Mouse (Mus musculus) retina, postnatal 7 days (tissue): Measurements from ENCODE around the gene Ppp6r1.
A peak's percentile ranks its signal among the peaks of the same experiment; 100 is the strongest.

Experiments used
- DNase-seq: peaks from one replicate; pipeline ENCODE4 v3.0.0-alpha.2; 2012; ENCODE audit warnings: low read depth, low spot score

The Ppp6r1 gene

DNA sequence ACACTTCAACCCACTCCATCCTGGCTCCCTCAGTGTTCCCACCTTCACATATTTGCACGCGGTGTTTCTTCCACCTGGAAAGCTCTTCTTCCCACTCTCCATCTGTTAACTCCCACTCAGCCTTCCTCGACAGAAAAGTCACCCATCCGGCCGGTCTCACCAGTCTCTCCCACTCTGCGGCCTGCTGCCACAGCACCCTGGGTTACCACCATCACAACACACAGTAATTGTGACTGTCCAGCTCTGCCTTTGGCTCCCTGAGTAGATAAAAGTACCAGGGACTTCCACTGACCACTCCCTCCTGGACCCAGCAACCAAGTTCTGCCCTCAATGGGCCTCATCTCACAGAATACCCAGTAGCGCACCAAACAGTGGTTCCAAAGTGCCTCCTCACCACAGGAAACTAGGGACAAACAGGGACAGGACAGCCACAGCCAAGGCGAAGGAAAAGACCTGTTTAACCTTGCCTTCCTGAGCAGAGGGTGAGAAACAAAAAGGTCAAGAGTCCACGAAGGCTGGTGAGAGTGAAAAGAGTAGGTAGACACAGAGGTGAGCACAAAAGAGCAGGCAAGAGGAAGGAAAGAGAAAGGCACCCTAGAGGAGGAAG lies 1.2 kb downstream of the Ppp6r1 start:
- DNase-seq, result no peak

DNA sequence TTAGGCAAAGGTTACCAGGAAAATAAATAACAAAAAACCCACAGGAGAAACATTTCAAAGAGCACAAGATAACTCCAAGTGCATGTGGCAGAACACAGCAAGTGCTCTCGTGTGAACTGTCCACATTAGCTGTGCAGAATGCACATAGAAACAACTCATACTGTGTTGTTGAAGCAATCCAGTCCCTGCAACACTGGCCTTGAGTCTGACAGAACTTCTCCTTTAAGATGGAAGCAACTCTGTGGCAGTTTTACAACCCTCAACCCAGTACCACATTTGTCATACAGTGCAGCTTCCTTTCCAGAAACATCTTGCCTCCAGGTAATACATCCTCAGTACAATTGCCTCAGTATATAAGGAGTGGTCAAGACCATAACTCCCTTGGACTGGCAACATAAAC lies 2.0 kb downstream of the Ppp6r1 start:
- DNase-seq, result no peak

DNA sequence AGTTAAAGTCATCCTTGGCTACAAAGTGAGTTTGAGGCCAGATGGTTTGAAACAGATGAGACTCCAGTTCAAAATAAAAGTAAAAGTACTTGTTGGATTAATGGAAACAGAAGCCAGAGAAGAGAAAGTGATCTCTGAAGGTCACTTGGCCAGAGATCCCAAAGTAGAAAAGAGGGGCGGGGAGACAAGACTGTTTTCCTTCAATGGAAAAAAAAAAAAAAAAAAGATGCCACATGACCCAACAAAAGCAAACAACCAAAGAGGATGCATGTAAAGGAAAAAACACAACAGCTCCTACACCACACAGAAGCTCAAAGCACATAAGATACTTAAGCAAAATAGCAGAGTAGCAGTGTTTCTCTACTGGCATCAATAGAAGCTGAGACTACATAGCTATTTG lies 2.9 kb downstream of the Ppp6r1 start:
- DNase-seq, result no peak

DNA sequence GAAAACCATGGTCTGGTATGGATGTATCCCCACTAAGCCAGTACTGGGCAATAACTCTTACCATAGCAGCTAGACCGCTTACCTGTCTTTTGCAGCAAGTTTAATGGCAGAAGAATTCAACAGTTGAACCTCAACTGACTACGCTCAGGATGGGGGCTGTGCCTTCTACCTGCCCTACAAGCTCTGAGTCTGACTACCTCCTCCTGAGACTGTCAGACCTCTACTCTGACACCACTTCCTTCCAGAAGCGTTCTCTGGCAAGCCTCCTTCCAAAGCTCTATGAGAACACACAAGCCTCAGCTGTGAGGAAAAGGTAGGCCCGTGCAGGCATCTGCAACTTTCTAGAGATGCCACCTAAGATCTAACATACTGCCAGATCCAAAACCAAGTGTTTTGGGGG lies 3.4 kb downstream of the Ppp6r1 start:
- no peak for DNase-seq

DNA sequence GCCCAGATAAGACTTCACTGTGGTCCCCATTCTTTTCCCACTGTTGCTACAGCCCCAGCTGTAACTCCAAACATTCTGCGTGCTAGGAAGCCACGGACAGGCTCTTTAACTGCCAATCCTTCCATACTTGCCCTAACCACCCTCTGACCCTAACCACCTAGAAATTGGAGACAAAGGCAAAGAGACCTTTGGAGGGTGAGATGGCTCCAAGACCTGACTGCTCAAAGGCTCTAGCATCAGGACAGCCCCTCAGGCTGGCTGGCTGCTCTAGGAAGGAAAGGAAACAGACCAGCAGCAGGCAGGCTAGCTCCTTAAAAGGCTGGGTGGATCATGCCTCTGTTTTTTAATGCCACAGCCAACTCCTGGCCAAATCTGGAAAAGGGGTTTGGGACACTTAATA lies 4.6 kb downstream of the Ppp6r1 start:
- no peak for DNase-seq

DNA sequence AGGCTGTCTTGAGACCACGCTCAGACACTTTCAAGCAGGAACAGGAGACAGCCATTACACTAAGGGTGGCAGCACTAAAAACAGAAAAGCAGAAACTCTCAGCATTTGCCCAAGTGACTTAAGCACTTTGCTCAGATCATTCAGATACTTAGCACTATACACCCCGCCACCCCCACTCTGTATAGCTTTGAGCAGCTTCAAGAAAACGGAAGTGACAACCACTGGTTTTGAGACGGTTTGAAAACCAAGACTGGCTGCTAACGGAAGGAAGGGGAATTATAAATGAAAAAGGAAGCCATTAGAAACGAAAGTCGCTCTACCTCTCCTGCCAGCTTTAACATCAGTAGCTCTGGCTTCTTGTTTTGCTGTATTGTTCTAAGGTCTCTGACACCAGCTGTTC lies 5.0 kb downstream of the Ppp6r1 start:
- DNase-seq, result no peak

DNA sequence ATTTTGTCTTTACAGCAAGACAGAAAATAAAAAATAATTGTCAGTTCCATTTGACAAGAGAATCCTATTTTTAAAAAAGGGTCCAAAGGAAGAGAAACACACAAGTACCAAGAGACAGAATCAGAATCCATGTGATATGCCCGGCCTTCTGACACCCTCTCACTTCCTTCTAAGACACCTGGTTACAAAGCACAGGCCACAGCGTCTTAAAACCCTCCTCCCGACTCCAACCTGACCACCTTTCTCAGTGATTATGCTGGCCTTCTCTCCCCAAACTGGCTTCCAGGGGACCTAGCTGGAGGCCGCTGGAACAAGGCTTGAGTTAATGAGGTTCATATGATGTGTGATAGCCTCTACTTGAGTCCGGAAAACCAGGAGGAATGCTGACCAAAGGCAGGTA lies 5.5 kb downstream of the Ppp6r1 start:
- no peak for DNase-seq

DNA sequence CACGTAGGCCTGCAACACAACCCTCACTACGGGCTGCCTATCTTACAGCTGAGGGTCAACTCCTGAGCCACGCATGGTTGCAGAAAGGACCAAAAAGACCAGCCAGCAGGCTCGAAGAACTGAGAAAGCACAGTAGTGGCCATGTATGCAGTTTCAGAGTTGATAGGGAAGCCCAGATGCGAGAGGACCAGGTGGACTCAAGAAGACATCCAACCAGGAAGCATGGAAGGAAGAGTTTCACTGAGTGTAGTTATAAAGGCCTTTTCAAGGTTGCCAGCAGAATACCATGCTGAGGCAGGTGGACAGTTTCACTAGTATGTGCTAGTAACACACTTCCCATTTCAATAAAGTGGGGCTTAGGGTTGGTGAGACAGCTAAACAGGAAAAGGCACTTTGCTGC lies 6.1 kb downstream of the Ppp6r1 start:
- no peak for DNase-seq

DNA sequence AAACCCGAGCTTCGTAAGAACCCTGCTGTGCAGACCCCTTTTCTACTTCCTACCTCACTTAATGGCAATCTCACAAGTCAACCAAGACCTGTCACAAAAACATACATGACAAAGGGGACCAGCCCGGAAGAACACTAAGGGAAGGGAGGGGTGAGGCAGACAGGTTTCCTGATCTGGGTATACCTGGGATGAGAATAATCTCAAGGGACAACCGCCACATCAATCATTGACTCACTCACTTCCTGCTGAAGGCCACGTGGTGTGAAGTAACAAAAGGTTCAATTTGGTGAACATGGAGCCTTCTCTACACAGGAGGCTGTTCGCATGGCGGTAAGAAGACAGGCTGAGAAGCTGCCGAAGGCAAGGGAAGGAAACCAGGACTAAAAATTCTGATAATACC lies 7.2 kb downstream of the Ppp6r1 start:
- no peak for DNase-seq

DNA sequence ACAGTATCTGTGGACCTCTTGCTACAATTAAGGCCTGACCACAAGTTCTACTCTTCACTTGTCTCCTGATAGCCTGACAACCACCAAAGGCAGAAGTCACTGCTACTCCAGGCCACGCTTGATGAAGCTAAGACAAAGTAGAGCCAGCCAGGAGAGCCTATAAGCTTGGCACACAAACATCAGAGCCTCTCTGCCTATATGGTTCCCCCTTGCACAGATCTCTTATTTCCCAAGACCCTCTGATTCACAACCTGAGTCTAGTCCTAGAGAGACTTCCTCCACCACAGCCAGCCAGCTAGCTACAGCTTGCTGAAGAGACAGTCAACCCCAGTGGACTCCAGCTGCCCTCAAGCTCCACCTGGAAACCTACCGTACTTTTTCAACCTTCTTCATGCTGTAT lies 10.8 kb downstream of the Ppp6r1 start:
- DNase-seq, result no peak

DNA sequence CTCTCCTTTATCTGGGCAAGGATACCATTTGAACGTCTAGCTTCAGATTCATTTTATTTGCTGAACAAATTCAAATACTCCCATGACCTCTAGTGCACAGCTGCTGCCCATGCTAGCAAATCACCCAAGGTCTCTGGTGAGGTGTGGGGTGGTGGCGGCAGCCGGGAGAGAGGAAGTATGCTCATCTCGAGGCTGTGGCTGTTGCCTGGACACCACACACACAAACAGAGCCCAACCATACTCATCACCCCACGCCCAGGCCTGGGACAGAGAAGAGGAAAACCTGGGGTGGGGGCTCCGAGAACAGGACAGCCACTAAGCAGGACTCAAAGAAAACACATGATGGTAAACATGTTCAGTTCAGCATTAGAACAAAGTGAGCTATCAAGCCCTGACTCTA lies 11.5 kb downstream of the Ppp6r1 start:
- DNase-seq, result no peak

DNA sequence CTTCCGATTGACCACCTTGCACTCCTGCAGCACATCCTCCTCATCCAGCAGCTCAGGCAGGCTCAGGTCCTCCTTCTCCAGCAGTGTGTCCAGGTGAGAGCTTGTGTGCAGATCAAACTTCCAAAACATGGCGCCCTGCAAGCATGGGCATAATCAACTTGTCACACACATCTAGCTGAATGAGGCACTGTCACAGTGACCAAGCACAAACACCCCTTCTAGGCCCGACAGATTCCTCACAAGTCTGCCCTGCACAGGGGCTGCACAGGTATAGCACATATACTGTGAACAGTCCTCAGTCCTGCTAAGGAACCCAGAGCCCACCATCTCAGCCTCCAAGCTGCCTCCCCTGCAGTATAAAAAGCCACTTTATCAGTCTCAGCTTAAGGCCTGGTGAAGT lies 12.0 kb downstream of the Ppp6r1 start:
- DNase-seq, result no peak

DNA sequence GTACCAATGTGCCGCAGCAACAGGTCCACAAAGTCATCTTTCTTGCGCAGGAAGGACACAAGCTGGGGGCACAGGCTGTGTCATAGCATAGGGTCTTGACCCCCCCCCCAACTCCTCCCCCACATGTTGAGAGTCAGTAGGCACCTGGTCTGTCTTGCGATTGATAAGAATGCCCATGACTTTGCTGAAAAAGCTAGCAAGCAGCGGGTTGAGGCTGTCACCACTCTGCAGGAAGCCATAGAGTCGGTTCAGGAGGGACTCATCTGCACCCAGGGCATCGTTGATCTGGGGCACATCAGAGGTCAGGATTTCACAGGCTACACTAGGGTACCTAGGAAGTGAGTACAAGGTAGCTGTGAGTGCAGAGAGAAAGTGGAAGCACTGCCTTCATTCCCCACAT lies 15.6 kb downstream of the Ppp6r1 start:
- DNase-seq, result no peak

DNA sequence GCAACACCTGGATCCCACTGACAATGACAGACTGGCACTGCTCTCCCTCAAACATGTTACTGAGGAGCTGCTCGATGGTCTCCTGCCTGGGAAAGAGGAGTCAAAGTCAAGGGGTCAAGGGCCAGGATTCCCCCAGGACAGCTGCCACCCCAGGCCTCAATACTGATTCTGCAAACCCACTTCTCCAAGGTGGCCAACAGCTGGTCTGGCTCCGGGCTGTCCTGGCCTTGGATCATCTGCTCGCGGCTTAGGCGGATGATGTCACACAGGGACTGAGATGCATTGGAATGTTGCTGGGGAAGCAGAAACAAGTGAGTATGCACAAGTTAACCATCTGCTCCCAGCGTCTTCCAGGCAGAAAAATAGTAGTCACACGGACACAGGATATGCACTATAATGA lies 16.9 kb downstream of the Ppp6r1 start:
- DNase-seq, result no peak

DNA sequence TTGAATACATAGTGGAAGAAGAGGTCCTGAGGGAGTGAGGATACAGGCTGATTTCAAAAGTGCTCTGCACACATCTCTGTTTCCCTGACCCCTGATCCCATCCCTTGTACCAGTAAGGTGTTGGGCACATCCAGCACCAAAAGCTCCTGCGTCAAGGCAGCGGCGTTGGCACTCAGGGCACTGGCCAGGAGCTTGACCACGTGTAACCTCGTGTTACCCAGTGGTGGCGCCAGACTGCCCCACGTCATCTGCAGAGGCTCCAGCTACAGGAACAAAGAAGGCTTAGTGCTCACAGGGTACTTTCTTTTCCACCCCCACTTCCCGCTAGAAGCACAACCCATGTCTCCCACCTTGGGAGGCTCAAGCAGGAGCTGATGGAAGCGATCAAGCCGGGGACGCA lies 17.7 kb downstream of the Ppp6r1 start:
- DNase-seq, result no peak

DNA sequence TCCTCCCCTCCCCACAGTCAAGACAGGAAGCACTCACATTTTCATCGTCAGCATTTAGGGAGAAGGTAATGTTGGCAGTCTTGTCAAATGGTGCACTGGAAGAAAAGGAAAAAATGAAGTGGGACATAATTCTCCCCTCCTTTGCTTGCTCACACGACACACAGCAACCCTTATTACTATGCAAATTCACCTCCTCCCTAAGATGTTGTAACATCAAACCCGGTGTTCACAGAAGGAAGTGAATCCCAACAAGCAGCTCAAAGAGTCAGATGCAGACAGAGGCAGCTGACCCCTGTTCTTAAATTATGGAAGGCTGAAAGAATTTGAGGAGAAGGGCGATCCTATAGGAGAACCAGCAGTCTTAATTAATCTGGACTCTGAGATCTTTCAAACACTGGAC lies 22.6 kb downstream of the Ppp6r1 start:
- DNase-seq, result no peak

DNA sequence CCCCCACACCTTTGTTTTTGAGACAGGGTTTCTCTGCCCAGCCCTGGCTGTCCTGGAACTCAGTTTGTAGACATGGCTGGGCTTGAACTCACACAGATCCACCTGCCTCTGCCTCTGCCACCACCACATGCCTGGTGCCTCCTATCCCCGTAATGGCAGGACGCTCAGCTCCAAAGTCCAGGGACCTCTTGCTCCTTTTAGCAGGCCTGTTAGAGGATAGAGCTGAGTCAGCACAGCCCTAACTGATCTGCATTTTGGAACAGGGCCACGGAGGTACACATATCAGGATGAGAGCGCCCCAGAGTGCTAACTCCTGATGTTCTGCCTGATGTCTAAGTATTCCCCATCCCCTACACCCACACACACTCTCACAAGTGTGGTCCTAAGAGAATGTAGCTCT lies 27.8 kb downstream of the Ppp6r1 start, which contains the start of gene Tmem86b:
Tmem86b (minus strand) TSS at position 392 of the 400 bp plus-strand sequence.
- DNase-seq, result no peak

DNA sequence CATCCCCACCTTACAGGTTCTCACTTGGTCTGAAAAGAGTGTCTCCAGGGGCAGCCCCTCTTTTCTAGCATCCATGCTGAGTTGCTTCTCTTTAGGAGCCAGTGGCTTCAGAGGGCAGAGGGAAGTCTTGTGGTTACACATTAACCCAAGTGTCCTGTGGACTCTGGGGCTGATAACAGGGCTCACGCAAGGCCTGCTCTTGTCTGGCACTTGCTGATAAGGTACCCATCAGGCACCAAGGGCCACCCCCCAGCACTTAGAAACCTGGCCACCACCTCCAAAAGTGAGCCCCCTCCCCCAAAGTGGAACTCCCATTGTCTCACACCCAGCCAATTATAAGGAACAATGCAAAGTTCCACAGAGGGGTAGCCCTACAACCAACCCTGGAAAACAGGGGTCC lies 28.6 kb downstream of the Ppp6r1 start:
- no peak for DNase-seq

DNA sequence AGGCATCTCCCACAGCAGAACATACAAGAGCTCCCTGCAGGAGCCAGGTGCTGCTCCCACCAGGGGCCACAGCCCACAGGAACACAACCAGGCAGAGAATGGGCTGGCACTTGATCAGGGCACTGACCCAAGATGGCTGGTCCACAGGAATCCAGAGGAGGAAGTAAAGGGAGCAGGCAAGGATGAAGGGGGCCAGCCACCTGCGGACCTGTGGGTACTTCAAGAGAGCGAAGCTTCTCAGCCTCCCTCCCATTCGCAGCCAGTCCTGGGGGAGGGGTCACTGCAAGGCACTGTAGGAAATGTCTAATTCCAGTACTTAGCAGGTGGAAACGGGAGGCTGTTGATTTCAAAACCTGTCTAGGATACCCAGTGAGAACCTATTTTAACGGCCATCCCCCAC lies 29.2 kb downstream of the Ppp6r1 start:
- DNase-seq, result no peak

DNA sequence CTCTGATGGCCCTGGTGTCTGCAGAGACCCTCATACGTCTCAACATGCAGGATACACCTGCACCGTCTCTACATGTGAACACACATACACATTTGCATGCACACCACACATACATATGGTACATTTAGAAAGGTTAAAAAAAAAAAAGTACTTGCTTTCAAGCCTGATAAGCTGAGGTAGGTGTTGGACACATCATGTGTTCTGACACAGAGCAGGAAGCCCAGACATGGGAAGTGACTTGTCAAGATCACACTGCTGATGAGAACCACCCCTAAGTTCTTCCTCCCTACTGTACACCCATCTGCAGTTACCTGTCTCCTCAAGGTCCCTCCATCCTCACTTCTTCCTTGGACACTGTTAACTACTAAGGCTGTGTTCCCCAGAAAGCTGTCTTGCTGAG lies 32.9 kb downstream of the Ppp6r1 start:
- DNase-seq, result no peak

DNA sequence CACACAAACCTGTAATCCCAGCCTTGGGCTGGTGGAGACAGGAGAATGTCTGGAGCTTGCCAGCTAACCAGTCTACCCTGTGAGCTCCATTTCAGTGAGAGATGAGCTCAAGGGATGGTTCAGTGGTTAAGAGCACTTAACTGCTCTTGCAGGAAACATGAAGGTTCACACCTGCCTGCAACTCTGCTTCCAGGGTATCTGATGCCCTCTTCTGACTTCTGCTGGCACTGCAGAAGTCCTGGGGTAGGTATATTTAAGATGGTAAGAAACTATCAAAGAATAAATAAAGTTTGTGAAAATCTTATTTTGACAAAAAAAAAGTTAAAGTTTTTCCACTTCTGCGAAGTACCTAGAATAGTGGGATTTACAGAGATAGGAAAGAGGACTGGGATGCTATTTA lies 34.5 kb downstream of the Ppp6r1 start:
- DNase-seq, result no peak

DNA sequence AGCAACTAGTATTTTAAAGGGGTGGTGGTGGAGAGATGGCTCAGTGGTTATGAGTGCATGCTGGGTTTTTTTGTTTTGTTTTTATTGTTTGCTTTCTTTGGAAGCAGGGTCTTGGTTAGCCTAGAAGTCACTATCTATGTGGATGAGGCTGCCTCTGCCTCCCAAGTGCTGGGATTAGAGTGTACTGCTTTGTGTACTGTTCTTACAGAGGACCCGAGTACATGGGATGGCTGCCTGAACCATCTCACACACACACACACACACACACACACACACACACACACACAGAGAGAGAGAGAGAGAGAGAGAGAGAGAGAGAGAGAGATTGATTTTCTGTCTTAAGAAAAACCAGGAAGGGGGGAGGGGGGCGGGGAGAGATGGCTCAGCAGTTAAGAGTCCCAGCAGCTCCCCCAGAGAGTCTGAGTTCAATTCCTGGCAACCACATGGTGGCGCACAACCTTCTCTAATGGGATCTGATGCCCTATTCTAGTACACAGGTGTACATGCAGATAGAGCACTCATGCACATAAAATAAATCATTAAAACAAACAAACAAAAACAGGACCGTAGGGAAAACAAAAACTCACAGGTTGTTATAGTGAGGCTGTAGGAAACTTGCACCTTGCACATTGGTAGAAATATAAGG lies 35.2 kb downstream of the Ppp6r1 start:
- DNase-seq, result peak; percentile 41

DNA sequence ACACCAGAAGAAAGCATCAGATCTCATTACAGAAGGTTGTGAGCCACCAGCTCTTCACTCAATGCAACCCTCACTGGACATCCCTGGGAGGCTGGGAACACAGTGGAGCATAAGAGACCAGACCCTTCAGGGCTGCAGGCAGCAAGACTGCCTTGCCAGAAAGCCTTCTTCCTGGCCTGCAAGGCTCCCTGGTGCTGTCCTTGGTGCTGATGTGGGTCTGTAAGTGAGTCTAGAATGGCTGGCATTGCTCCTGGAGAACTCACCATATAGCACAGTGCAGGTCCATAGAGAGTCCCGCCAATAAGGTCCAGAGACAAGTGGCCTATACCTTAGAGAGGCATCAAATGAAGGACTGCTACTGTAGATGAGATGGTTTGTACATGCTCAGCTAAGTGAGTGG lies 38.8 kb downstream of the Ppp6r1 start:
- DNase-seq, result no peak
